Mouse (Mus musculus): ENCODE measurements around the gene Pnck. TPM values are rescaled to one million over a fixed set of nuclear protein-coding genes. Genes with fewer than 3 reads are reported as not detected.

The Pnck gene
- polyA plus RNA-seq, 1 experiment from 2014 or later: 22.4 TPM

- Histone ChIP-seq H3K36me3 (ENCODE audit: control insufficient read depth, insufficient read depth, low read length) (no peaks in the 10 kb centered on the region), H3K4me3 (replicated peaks; ENCODE audit: low read length) (peak overlapping the region; percentile 61), H3K9ac (ENCODE audit: low read length) (peak overlapping the region; percentile 80), H3K27ac (ENCODE audit: low read length) (no peak overlapping the region; the same call in 1 of the 2 replicates), H3K4me2 (ENCODE audit: low read depth, low read length) (peak overlapping the region; percentile 62), H3K27me3 (ENCODE audit: control insufficient read depth, insufficient read depth, low read length) (no peaks in the 10 kb centered on the region; the same call in 1 of the 2 replicates), H3K4me1 (ENCODE audit: control insufficient read depth, insufficient read depth, low read length) (peaks cover 9% of the 10 kb centered on the region), H3K9me3 (replicated peaks; ENCODE audit: control insufficient read depth, low read length) (no peaks in the 10 kb centered on the region)
- 10% methylated on average over 20 of the region's 20 CpGs for WGBS
- peak; percentile 16; the same call in 1 of the 2 replicates for ATAC-seq (ENCODE audit: insufficient read depth, low FRiP score)
These were observed 14.2 kb upstream of the Pnck start for GRCm38 (mm10) chrX:73673968-73674661.

DNA sequence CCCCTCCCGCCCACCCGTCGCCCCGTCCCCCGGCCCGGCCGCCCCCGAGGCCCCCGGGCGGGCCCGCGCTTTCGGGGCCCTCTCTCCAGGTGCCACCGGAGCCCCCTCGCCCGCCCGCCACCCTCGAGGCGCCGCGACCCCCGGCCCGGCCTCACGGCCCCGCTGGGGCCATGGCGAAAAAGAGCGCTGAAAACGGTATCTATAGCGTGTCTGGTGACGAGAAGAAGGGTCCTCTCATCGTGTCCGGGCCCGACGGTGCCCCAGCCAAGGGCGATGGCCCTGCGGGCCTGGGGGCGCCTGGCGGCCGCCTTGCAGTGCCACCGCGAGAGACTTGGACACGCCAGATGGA lies 13.7 kb upstream of the Pnck start:
- Histone ChIP-seq H3K27me3 (ENCODE audit: control insufficient read depth, insufficient read depth, low read length) (no peaks in the 10 kb centered on the region; the same call in 1 of the 2 replicates), H3K4me2 (ENCODE audit: low read depth, low read length) (peak overlapping the region; percentile 62), H3K27ac (ENCODE audit: low read length) (peak overlapping the region; percentile 46; the same call in 1 of the 2 replicates), H3K4me1 (ENCODE audit: control insufficient read depth, insufficient read depth, low read length) (peaks cover 9% of the 10 kb centered on the region), H3K4me3 (replicated peaks; ENCODE audit: low read length) (peak overlapping the region; percentile 61), H3K9me3 (replicated peaks; ENCODE audit: control insufficient read depth, low read length) (no peaks in the 10 kb centered on the region), H3K36me3 (ENCODE audit: control insufficient read depth, insufficient read depth, low read length) (no peaks in the 10 kb centered on the region), H3K9ac (ENCODE audit: low read length) (peak overlapping the region; percentile 80)
- 9% methylated on average over 22 of the region's 42 CpGs for WGBS
- no peak for ATAC-seq (ENCODE audit: insufficient read depth, low FRiP score)

DNA sequence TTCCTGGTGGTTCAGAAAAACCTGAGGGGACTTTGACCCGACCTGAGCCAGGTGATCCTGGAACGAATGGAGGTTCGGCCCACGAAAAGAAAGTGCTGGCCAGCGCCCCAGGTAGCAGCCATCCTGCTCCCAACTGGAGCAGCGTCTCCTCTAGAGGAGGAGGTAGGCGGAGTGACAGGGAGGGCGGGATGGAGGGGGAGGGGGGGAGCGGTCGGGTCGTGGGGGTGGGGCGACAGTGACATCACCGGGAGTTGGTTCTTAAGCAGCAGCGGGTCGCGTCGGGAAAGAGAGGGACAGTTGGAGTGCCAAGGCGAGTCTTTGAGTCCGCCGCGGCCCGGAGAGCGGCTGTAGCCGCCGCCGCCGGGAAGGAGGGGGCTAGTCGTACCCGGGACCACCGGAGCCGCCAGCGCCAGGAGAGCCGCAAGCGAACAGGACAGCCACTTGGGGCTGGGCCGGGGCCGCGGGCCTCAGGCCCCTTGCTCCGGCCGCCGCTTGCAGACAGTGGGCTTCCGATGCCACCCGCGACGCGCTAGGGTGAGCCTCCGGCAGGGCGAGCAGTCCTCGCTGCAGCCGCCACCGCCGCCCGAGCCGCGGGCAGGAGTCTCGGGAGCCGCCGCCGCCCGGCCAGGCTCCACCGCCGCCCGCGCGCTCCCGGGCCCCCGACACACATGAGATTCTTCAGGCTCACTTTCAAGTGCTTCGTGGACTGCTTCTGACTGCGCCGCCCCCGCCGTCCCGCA lies 13.1 kb upstream of the Pnck start, which contains the start of gene Slc6a8:
Slc6a8 (plus strand) TSS at position 272 of the 740 bp plus-strand sequence.
- H3K9ac ChIP-seq (ENCODE audit: low read length): peak within 1 kb of the TSS; percentile 80
- 13% methylated on average over 40 of the region's 72 CpGs for WGBS
- no peaks in the 10 kb centered on the region for H3K9me3 ChIP-seq (replicated peaks; ENCODE audit: control insufficient read depth, low read length)
- H3K4me1 ChIP-seq (ENCODE audit: control insufficient read depth, insufficient read depth, low read length): peaks cover 9% of the 10 kb centered on the region
- ATAC-seq (ENCODE audit: insufficient read depth, low FRiP score): peak; percentile 70
- H3K4me3 ChIP-seq (replicated peaks; ENCODE audit: low read length): peak within 1 kb of the TSS; percentile 61
- H3K36me3 ChIP-seq (ENCODE audit: control insufficient read depth, insufficient read depth, low read length): no peaks in the 10 kb centered on the region
- H3K27me3 ChIP-seq (ENCODE audit: control insufficient read depth, insufficient read depth, low read length): no peaks in the 10 kb centered on the region; the same call in 1 of the 2 replicates
- H3K4me2 ChIP-seq (ENCODE audit: low read depth, low read length): peak within 1 kb of the TSS; percentile 62
- H3K27ac ChIP-seq (ENCODE audit: low read length): peak within 1 kb of the TSS; percentile 46

- no peaks in the 10 kb centered on the region for H3K9me3 ChIP-seq (replicated peaks; ENCODE audit: control insufficient read depth, low read length)
- ATAC-seq (ENCODE audit: insufficient read depth, low FRiP score): peak; percentile 46; the same call in 1 of the 2 replicates
- no peak overlapping the region; the same call in 1 of the 2 replicates for H3K9ac ChIP-seq (ENCODE audit: low read length)
- no peak overlapping the region for H3K4me2 ChIP-seq (ENCODE audit: low read depth, low read length)
- H3K4me3 ChIP-seq (replicated peaks; ENCODE audit: low read length): no peak overlapping the region
- H3K27ac ChIP-seq (ENCODE audit: low read length): no peak overlapping the region
- H3K27me3 ChIP-seq (ENCODE audit: control insufficient read depth, insufficient read depth, low read length): no peaks in the 10 kb centered on the region; the same call in 1 of the 2 replicates
- WGBS: 60% methylated on average over 4 of the region's 4 CpGs
- no peaks in the 10 kb centered on the region for H3K36me3 ChIP-seq (ENCODE audit: control insufficient read depth, insufficient read depth, low read length)
- peaks cover 9% of the 10 kb centered on the region for H3K4me1 ChIP-seq (ENCODE audit: control insufficient read depth, insufficient read depth, low read length)
These were observed 12.1 kb upstream of the Pnck start for GRCm38 (mm10) chrX:73672031-73672431.

GRCm38 (mm10) chrX:73663143-73663542 lies 3.2 kb upstream of the Pnck start:
- Histone ChIP-seq H3K4me1 (ENCODE audit: control insufficient read depth, insufficient read depth, low read length) (no peaks in the 10 kb centered on the region), H3K9me3 (replicated peaks; ENCODE audit: control insufficient read depth, low read length) (no peaks in the 10 kb centered on the region), H3K27ac (ENCODE audit: low read length) (no peak overlapping the region), H3K4me3 (replicated peaks; ENCODE audit: low read length) (no peak overlapping the region), H3K36me3 (ENCODE audit: control insufficient read depth, insufficient read depth, low read length) (no peaks in the 10 kb centered on the region), H3K9ac (ENCODE audit: low read length) (no peak overlapping the region), H3K4me2 (ENCODE audit: low read depth, low read length) (no peak overlapping the region), H3K27me3 (ENCODE audit: control insufficient read depth, insufficient read depth, low read length) (no peaks in the 10 kb centered on the region; the same call in 1 of the 2 replicates)
- no peak for ATAC-seq (ENCODE audit: insufficient read depth, low FRiP score)

DNA sequence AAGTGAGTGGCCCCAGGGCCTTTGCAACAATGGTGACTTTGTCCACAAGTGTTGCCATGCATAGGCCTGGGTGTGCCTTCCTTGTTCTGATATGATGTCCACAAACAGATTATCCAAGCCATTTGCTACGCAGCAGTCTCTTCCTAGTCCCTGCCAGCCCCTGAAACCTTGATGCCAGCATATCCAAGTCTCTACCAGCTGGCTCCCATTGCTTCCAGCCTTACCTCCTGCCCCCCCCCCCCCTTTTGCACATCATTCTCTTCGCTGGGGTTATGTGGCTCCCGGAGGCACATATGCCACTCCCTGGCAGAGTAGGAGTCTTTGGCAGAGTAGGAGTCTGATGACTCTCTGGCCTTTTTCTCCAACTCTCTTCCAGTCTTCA lies 358 bp upstream of the Pnck start:
- H3K4me3 ChIP-seq (replicated peaks; ENCODE audit: low read length): peak overlapping the region; percentile 48
- WGBS: 50% methylated on average over 3 of the region's 3 CpGs
- H3K4me2 ChIP-seq (ENCODE audit: low read depth, low read length): peak overlapping the region; percentile 68
- H3K36me3 ChIP-seq (ENCODE audit: control insufficient read depth, insufficient read depth, low read length): no peaks in the 10 kb centered on the region
- no peaks in the 10 kb centered on the region for H3K9me3 ChIP-seq (replicated peaks; ENCODE audit: control insufficient read depth, low read length)
- ATAC-seq (ENCODE audit: insufficient read depth, low FRiP score): no peak
- H3K9ac ChIP-seq (ENCODE audit: low read length): peak overlapping the region; percentile 69
- no peaks in the 10 kb centered on the region for H3K4me1 ChIP-seq (ENCODE audit: control insufficient read depth, insufficient read depth, low read length)
- no peak overlapping the region for H3K27ac ChIP-seq (ENCODE audit: low read length)
- no peaks in the 10 kb centered on the region; the same call in 1 of the 2 replicates for H3K27me3 ChIP-seq (ENCODE audit: control insufficient read depth, insufficient read depth, low read length)

DNA sequence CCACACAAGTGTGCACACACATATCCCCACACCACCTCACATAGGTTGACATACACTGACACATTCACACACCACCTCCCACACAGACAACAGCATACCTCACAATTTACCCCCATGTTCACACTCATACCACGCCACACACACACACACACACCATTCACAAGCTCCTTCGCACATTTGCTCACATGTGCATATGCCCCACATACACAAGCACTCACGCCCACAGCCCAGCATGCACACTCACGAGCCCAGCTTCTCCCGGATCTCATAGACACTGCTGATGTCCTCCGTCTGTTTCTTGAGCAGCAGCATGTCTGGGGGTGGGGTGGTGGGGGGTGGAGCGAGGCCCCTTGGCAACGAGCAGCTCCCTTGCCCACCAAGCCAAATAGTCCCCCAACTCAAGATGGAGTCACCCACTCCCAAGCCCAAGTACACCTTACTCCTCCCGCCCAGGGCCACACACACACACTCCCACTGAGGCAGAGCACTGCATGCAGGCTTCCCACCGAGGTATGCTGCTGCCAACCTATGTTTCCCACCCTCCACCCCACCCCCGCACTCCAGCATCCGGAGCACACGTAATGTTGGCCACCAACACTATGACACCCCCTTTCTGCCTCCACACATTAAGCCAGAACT lies 862 bp downstream of the Pnck start:
- Histone ChIP-seq H3K27me3 (ENCODE audit: control insufficient read depth, insufficient read depth, low read length) (no peaks in the 10 kb centered on the region; the same call in 1 of the 2 replicates), H3K4me2 (ENCODE audit: low read depth, low read length) (peak overlapping the region; percentile 68), H3K9ac (ENCODE audit: low read length) (peak overlapping the region; percentile 69), H3K36me3 (ENCODE audit: control insufficient read depth, insufficient read depth, low read length) (no peaks in the 10 kb centered on the region), H3K9me3 (replicated peaks; ENCODE audit: control insufficient read depth, low read length) (no peaks in the 10 kb centered on the region), H3K4me1 (ENCODE audit: control insufficient read depth, insufficient read depth, low read length) (no peaks in the 10 kb centered on the region), H3K27ac (ENCODE audit: low read length) (no peak overlapping the region), H3K4me3 (replicated peaks; ENCODE audit: low read length) (peak overlapping the region; percentile 48)
- 51% methylated on average over 13 of the region's 13 CpGs for WGBS
- peak; percentile 4; the same call in 1 of the 2 replicates for ATAC-seq (ENCODE audit: insufficient read depth, low FRiP score)

- Histone ChIP-seq H3K27me3 (ENCODE audit: control insufficient read depth, insufficient read depth, low read length) (no peaks in the 10 kb centered on the region; the same call in 1 of the 2 replicates), H3K9me3 (replicated peaks; ENCODE audit: control insufficient read depth, low read length) (no peaks in the 10 kb centered on the region), H3K27ac (ENCODE audit: low read length) (no peak overlapping the region), H3K36me3 (ENCODE audit: control insufficient read depth, insufficient read depth, low read length) (no peaks in the 10 kb centered on the region), H3K4me3 (replicated peaks; ENCODE audit: low read length) (no peak overlapping the region), H3K9ac (ENCODE audit: low read length) (no peak overlapping the region), H3K4me2 (ENCODE audit: low read depth, low read length) (no peak overlapping the region), H3K4me1 (ENCODE audit: control insufficient read depth, insufficient read depth, low read length) (no peaks in the 10 kb centered on the region)
- 46% methylated on average over 7 of the region's 7 CpGs for WGBS
- ATAC-seq (ENCODE audit: insufficient read depth, low FRiP score): no peak
These were observed 1.5 kb downstream of the Pnck start for GRCm38 (mm10) chrX:73658391-73658790.
